Mouse (Mus musculus) olfactory bulb, adult 2 months (tissue): ENCODE measurements at regions not wholly inside any gene's neighbourhood (a gene's known extent, or its start where the extent isn't known, plus 50 kb on each side); places are given as distances from the start of the nearest gene placed in this dataset.

ENCODE experiments used
- CTCF ChIP-seq: fragments of 200-500 bp; IDR thresholded peaks from 2 replicates; pipeline ENCODE4 v1.5.1; 2012; ENCODE audit warnings: low read depth, mild to moderate bottlenecking, low read length, moderate library complexity; ENCODE audit not compliant: insufficient read depth
- POLR2A ChIP-seq: fragments of 200-500 bp; IDR thresholded peaks from 2 replicates; pipeline ENCODE4 v1.6.1; 2012; ENCODE audit warnings: mild to moderate bottlenecking, low read depth, low read length, moderate library complexity; ENCODE audit not compliant: insufficient read depth

DNA sequence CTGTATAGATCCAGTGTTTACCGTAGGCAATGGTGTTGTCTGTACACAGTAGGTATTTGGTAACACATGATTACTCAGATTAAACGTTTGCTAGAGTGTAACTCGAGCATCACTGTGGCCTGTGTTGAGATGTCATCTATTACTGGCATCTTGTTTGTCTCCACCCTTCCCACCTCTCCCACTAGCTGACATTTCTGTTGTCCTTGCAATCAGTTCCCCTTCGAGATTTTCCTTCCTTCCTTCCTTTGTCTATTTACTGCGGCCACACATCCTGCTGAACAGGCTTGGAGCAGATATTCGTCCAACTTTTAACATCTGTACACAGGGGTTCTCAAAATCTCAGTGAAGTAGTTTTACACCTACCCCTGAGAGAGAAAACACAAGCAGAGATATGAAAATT lies 77.7 kb upstream of the Creb5 start:
- TF ChIP-seq CTCF (no peak), POLR2A (no peak)
